Mouse (Mus musculus) heart, adult 2 months (tissue): Measurements from ENCODE around the gene Gm35549.

Source experiments
- CTCF ChIP-seq: fragments of 200-600 bp; IDR thresholded peaks from 2 replicates; pipeline ENCODE4 v1.8.1; 2022; ENCODE audit warnings: antibody characterized with exemption, mild to moderate bottlenecking, moderate library complexity
- EP300 ChIP-seq: fragments of 200-500 bp; IDR thresholded peaks from 2 replicates; pipeline ENCODE4 v1.6.1; 2011; ENCODE audit warnings: low read depth, low read length, control low read depth; ENCODE audit not compliant: insufficient read depth
- POLR2A ChIP-seq: fragments of 200-500 bp; IDR thresholded peaks from 2 replicates; pipeline ENCODE4 v1.6.1; 2011; ENCODE audit warnings: mild to moderate bottlenecking, low read depth, low read length, control low read depth; ENCODE audit not compliant: insufficient read depth

DNA sequence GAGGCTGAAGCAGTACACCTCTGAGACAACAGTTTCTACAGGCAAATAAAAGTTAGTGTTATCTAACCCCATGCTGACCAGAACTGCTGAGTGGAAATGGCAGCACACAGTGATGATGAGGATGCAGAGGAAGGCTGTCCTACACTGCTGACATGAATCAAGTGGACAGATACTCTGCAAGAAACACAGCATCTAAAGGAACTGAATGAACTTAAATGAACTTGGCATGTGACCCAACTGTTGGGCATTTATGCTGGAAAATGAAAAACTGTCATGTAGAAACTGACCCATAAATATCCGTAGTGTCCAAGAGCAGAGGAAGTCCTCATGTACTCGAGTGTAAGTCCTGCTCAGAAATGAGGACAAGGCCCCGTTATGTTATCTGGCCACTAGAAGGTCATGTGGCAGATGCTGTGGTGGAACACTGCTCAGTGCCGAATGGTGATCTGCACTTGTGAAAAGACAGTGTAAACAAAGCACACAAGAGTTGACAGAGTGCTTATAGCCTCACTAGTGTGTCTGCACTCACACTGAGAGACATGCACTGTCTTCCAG lies 13.9 kb downstream of the Gm35549 start:
- no peak for TF ChIP-seq CTCF
- TF ChIP-seq EP300: no peak
- TF ChIP-seq POLR2A: no peak
